Mouse (Mus musculus) spleen, postnatal 36 days (tissue): ENCODE data around the gene Cacna1i.

Source experiments
- DNase-seq, 2 experiments: peaks; one replicate each; pipeline ENCODE4 v3.0.0; 2022; ENCODE audit warnings: low spot score in 2 of 2, mixed read lengths in 1 of 2

Cacna1i gene

DNA sequence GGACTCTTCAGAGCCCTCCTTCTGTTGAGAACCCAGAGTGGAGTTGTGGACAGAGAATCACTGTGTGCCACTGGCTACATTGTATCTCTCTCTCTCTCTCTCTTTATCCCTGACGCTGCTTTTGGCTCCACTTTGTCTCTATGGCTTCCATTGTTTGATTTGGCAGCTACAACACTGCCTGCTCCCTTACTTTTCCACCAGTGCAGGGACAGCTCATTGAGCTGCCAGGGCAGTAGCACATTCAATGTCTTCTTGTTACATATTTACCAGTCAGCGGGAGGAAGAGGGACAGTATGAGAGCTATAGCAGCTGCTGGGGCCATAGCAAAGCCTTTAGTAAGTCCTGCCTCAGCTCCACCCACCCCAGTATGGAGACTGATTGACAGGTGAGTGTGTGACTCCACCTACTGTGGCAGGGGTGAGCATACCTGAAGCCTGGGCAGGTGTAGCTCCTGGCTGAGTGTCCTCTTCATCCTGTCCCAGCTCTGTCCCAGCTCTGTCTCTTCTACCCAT, 114.4 kb downstream of the Cacna1i start:
- DNase-seq, result no peak

- no peak for DNase-seq
These were observed 114.9 kb downstream of the Cacna1i start for GRCm38 (mm10) chr15:80401980-80402379.

DNA sequence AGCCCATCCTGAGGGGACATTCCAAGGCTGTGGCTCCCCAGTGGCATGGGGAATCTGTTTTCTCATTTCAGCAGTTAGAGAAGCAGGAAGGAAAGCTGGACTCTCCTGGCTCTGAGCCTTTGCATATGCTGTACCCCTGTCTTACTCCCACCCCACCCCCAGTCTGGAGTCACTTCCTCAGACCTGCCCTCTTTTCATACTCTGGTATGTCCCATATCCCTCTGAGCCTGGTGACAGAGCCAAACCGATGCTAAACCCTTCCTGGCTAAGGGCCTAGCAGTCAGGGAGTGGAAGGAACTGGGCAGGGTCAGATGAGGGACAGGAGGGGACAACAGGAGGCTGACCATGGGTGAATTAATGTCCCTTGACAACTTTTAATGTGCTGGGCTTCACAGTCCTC, 120.8 kb downstream of the Cacna1i start:
- no peak for DNase-seq

DNA sequence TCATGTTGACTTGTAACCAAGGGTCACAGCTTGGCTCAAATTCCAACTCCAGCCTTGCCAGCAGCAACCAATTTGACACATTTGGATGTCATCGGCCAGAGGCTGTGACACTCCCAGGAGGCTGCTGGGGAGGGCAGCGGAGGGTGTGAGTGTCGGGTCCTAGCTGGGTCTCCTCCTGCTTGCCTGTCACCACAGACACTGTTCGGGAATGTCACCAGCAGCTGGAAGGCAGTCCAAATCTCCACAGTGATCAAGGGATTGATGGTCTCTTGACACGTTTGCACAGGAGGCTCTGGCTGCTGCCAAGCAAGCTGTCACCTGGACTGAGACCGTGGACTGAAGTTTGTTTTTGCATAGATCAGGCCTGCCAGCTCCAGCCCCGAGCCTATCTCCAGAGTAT, 123.6 kb downstream of the Cacna1i start:
- no peak for DNase-seq

- no peak for DNase-seq
These were observed 126.0 kb downstream of the Cacna1i start for GRCm38 (mm10) chr15:80413070-80413469.

- no peak for DNase-seq
These were observed 127.1 kb downstream of the Cacna1i start for GRCm38 (mm10) chr15:80413988-80414721.

- no peak for DNase-seq
These were observed 128.1 kb downstream of the Cacna1i start for GRCm38 (mm10) chr15:80415132-80415531.

GRCm38 (mm10) chr15:80417066-80417465, 130.0 kb downstream of the Cacna1i start:
- DNase-seq, result no peak

DNA sequence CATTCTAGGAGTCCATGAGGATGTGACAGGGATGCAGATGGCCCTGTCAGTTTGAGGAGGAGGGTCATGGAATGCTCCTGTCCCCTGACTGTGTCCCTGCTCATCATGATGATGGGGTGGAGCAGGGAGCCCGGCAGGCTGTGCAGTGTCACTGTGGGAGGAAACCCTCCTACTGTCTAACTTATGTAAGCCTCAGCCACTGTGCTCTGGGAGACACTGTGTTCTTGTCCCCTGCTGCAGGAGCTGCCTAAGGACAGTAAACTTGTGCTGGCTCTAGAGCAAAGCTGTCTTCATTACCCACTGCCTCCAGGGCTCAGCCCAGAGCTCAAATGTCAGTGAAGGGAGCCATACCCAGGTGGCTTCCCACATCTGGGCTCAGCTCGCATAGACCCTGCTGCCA, 131.1 kb downstream of the Cacna1i start:
- DNase-seq, result no peak

DNA sequence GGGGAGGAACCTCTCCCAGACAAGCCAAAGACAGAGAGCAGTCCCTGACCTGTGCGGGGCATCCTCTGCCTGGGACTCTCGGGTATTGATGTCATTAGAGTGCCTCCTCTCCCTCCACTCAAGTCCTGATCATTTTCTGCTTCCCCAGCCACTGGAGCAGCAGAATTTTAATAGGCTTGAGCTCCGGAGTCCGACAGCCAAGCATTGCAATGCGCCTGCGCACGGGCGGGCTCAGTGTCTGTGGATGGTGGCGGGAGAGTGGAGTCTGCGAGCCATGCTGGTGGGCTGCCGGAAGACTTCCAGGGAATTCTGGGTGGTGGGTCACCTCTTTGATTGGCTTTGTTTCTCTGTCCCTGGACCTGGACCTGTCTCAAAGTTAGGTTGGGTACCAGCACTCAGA, 143.3 kb downstream of the Cacna1i start:
- DNase-seq, result no peak

- no peak for DNase-seq
These were observed 149.9 kb downstream of the Cacna1i start for GRCm38 (mm10) chr15:80436961-80437360.

DNA sequence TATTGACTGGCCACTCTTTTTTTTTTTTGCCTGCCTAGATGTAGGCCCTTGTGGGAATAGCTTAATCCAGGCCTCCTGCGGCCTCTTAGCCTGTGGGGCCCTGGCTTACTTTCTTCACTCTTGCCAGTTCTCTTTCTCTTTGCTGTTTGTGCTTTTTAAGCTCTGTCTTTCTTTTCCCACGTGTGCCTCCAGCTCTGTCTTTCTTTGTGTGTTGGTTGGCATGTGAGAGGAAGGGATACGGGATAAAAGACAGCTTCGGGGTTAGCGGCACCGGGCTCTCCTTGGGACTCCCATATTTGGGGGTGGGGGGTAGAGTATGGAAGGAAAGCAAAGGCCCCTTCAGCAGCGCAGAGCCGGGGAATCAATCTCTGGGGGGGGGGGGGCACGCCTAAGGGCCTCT, 151.0 kb downstream of the Cacna1i start:
- no peak for DNase-seq

GRCm38 (mm10) chr15:80438423-80438822, 151.4 kb downstream of the Cacna1i start:
- DNase-seq, result no peak

- no peak for DNase-seq
These were observed 153.2 kb downstream of the Cacna1i start for GRCm38 (mm10) chr15:80440195-80440594.

- no peak for DNase-seq
These were observed 159.1 kb downstream of the Cacna1i start for GRCm38 (mm10) chr15:80445956-80446687.
